Mouse (Mus musculus): ENCODE results near the gene Plk1. TPM values are rescaled to one million over a fixed set of nuclear protein-coding genes. Genes with fewer than 3 reads are reported as not detected.

The Plk1 gene
- polyA plus RNA-seq (2016; fragmentation: Nextera tagmentation; extraction: Ambion mirVana) = 247 and 262 TPM in 2 replicates

DNA sequence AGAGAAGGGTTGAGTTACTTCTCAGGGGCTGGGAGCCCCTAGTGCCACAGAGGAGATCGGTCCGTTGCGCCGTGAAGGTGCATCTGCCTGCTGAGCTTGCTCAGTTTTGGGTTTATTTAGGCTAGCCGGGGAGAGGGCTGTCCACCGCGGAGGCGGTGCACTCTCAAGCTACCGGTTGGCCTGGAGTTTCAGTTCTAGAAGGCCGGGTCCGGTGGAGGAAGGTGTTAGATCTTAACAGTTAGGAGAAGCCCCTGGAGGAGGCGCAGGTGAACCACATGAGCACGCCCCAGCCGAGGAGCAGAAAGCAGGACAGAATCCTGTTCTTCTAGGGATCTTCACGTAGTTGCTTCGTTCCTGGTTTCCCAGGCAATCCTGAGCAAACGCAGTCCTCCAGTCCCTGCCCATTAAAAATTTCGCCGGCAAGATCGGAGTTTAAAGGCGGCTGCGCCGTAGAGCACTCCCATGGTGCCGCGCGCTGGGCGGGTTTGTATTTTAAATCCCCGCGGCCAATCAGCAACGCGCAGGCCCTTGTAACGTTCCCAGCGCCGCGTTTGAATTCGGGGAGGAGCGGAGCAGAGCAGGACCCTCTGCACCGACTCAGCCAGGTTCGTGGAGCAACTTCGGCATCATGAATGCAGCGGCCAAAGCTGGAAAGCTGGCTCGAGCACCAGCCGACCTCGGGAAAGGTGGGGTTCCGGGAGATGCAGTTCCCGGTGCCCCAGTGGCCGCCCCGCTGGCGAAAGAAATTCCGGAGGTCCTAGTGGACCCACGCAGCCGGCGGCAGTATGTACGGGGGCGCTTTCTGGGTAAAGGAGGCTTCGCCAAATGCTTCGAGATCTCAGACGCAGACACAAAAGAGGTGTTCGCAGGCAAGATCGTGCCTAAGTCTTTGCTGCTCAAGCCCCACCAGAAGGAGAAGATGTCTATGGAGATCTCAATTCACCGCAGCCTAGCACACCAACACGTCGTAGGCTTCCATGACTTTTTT is at the start of gene Plk1:
Gene Plk1 (plus strand): TSS at position 525 of the 988 bp plus-strand sequence.
- Histone ChIP-seq H3K27ac (peak within 1 kb of the TSS; percentile 94), H3K9me3 (no peaks in the 10 kb centered on the region), H3K4me3 (peak within 1 kb of the TSS; percentile 84), H3K36me3 (replicated peaks) (peaks cover 39% of the 10 kb centered on the region), H3K4me1 (peaks cover 48% of the 10 kb centered on the region), H3K27me3 (ENCODE audit: poor library complexity, severe bottlenecking) (no peaks in the 10 kb centered on the region)
- under 1% methylated on average over 63 of the region's 63 CpGs for WGBS
- DNase-seq (ENCODE audit: extremely low spot score, low spot score) = peak; percentile 92

DNA sequence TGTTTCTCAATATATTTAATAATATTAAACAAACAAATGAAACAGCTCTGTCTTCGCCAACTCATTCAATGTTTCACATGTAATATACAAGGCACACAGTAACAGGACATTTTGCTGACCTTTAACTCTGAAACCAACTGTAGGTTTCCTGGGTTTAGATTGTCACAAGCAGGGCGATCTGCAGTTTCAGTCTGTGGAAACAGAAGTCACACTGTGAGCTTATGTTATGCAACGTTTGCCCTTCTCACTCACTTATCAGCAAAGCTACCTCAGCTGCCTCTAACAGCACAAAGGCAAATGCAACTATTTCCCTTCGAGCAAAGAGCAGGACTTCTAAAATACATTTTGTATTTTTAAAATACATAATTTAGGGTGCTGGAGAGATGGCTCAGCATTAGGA is 35.7 kb upstream of the Plk1 start:
- Histone ChIP-seq H3K36me3 (replicated peaks) (peaks cover 95% of the 10 kb centered on the region), H3K4me3 (no peak overlapping the region), H3K27me3 (ENCODE audit: poor library complexity, severe bottlenecking) (no peaks in the 10 kb centered on the region), H3K4me1 (no peaks in the 10 kb centered on the region), H3K27ac (no peak overlapping the region), H3K9me3 (no peaks in the 10 kb centered on the region)
- WGBS = 85% methylated on average over 4 of the region's 4 CpGs
- no peak for DNase-seq (ENCODE audit: extremely low spot score, low spot score)

DNA sequence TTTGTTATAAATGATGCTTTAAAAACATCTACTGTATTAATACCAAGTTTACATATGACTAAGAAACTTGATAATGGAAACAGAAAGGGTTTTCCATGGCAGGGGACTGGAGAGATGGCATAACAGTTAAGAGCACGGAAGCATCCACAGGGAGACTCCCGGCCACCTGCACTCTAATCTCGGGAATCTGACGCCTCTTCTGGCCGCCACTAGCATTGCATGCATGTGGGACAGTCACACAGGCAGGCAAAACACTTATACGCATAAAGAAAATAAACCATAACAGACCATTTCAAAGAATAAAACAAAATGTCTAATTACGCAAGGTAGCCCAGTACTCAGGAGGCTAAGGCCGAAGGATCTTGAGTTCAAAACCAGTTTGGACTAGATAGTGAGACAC is 33.6 kb upstream of the Plk1 start:
- no peak for DNase-seq (ENCODE audit: extremely low spot score, low spot score)
- Histone ChIP-seq H3K27me3 (ENCODE audit: poor library complexity, severe bottlenecking) (no peaks in the 10 kb centered on the region), H3K36me3 (replicated peaks) (peaks cover 92% of the 10 kb centered on the region), H3K9me3 (no peaks in the 10 kb centered on the region), H3K4me1 (no peaks in the 10 kb centered on the region), H3K4me3 (no peak overlapping the region), H3K27ac (no peak overlapping the region)
- 80% methylated on average over 8 of the region's 8 CpGs for WGBS

DNA sequence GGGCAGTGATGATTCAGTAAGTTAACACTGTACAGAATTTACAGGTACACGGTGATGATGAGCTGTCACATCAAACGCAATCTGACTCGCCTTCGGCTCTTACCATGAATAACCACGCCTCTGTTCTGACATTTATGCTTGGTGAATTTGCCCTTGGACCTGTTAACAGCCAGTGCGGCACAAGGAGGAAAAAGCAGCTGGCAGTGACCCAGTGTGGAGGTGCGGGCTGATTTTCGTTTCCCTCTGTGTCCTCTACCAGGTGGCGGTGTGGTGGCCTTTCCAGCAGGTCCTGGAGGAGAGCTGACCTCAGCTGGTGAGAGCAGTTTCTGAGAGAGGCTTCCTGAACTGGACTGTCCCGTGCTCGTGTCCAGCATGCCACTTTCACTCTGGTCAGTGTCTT is 32.3 kb upstream of the Plk1 start:
- peaks cover 10% of the 10 kb centered on the region for H3K4me1 ChIP-seq
- no peaks in the 10 kb centered on the region for H3K9me3 ChIP-seq
- H3K27me3 ChIP-seq (ENCODE audit: poor library complexity, severe bottlenecking) = no peaks in the 10 kb centered on the region
- no peak overlapping the region for H3K4me3 ChIP-seq
- no peak overlapping the region for H3K27ac ChIP-seq
- WGBS = 95% methylated on average over 11 of the region's 11 CpGs
- DNase-seq (ENCODE audit: extremely low spot score, low spot score) = no peak
- H3K36me3 ChIP-seq (replicated peaks) = peaks cover 79% of the 10 kb centered on the region

DNA sequence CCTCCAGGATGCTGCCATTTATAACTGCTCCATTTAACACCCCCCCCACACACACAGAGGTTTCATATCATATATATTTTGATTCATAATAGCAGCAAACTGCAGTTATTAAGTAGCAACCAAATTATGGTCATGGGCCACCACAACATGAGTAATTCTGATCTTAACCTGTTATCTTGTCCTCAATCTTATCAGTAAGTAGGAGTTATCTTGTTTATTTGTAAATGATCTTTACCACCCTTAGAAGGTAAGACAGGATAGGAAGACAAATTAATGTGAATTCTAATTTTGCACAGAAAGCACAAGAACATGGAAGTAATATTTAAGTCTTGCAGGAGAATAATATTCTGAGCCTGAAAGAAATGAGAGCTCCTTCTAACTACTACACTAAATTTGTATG is 27.4 kb upstream of the Plk1 start:
- no peak for DNase-seq (ENCODE audit: extremely low spot score, low spot score)
- Histone ChIP-seq H3K27me3 (ENCODE audit: poor library complexity, severe bottlenecking) (no peaks in the 10 kb centered on the region), H3K9me3 (no peaks in the 10 kb centered on the region), H3K27ac (peak overlapping the region; percentile 93; the same call in 1 of the 2 replicates), H3K4me3 (peak overlapping the region; percentile 93), H3K4me1 (peaks cover 20% of the 10 kb centered on the region), H3K36me3 (replicated peaks) (peaks cover 57% of the 10 kb centered on the region)

DNA sequence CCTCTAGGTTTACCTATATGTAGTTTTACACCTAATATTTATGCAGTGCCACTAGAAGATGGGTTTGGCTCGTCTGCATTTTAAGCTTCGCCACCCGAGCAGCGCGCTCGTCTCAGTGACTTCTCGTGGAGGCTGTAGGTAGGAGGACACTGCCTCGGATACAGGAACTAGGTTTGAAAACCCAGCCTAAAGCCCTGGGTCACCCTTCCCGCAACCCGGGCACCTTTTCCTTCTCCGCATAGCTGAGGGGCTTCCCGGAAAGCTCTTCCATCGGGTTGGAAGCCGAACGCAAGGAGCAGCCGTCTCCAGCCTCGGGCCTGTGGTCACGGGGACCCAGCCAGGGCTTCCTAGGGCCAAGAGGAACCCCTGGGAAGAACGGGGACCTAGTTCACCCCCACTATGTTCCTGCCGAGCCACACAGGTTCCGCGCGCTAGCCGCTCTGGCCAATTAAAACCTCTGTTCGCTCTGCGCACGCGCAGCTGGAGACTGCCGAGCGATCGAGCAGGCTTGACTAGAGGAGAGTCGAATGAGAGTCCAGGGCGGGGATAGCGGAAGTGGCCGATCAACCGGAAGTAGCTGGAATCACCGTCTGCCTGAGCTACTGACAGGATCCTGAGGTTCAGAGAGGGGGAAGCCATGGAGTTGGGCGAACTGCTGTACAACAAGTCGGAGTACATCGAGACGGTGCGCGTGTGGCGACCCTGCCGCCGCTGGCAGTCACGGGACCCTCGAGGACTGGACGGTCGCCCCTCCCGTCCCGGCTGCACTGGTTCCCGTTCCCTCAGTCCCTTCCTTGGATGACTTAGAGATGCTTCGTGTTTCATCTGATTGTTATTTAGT is 26.5 kb upstream of the Plk1 start, which contains the start of the genes Palb2 and Dctn5:
Gene Palb2 (minus strand): TSS at position 489 of the 841 bp plus-strand sequence.
Gene Dctn5 (plus strand): TSS at position 545 of the 841 bp plus-strand sequence.
- Histone ChIP-seq H3K9me3 (no peaks in the 10 kb centered on the region), H3K27me3 (ENCODE audit: poor library complexity, severe bottlenecking) (no peaks in the 10 kb centered on the region), H3K4me1 (peaks cover 20% of the 10 kb centered on the region), H3K27ac (peak within 1 kb of the TSS; percentile 93), H3K4me3 (peak within 1 kb of the TSS; percentile 93), H3K36me3 (replicated peaks) (peaks cover 57% of the 10 kb centered on the region)
- peak; percentile 99 for DNase-seq (ENCODE audit: extremely low spot score, low spot score)
- under 1% methylated on average over 54 of the region's 54 CpGs for WGBS

DNA sequence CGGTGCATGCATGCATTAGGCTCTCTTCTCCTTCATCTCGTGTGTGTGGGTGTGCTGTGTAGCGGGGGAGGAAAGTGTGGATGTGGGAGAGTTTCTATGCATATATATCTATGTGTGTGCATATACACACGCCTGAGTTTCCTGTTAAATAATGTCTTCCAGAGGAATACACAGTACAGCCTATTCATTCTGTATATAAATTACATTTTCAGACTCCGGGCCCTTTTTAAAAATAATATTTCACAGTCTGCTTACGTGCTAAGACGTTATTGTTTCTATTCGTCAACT is 26.0 kb upstream of the Plk1 start:
- Histone ChIP-seq H3K4me3 (peak overlapping the region; percentile 93), H3K4me1 (peaks cover 20% of the 10 kb centered on the region), H3K27ac (peak overlapping the region; percentile 93), H3K36me3 (replicated peaks) (peaks cover 57% of the 10 kb centered on the region), H3K9me3 (no peaks in the 10 kb centered on the region), H3K27me3 (ENCODE audit: poor library complexity, severe bottlenecking) (no peaks in the 10 kb centered on the region)
- 22% methylated on average over 8 of the region's 8 CpGs for WGBS
- DNase-seq (ENCODE audit: extremely low spot score, low spot score) = no peak

DNA sequence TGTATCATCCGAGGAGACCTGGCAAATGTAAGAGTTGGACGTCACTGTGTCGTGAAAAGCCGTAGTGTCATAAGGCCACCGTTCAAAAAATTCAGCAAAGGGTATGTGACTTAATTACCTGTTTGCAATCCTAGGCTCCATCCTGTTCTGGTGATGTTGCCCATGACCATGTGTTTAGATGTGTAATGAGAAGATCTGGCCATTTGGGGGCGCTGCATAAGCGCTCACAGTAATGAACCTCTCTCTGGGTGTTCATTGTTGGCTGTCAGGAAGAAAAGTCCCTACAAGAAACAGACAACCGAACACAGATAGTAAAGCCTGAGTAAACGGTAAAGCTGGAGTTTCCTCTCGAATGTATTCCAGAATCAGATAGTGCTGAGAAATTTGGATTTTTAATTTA is 24.2 kb upstream of the Plk1 start:
- WGBS = 75% methylated on average over 10 of the region's 10 CpGs
- peaks cover 58% of the 10 kb centered on the region for H3K36me3 ChIP-seq (replicated peaks)

DNA sequence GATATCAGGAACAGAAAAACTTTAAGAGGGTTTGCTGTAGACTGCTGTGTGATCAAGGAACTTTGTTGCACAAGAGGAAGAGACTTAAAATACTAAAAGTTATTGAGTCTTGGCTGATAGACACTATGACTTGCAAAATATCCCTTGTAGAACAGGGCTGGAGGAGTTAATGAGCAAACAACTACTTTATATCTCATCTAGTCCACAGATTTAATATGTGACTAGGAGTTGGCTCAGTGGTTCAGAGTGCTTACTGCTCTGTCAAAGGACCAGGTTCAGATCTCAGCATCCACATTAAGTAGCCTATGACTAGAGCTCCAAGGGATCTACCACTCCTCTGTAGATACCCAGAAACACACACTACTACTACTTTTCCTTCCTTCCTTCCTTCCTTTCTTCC is 22.2 kb upstream of the Plk1 start:
- DNase-seq (ENCODE audit: extremely low spot score, low spot score) = no peak
- Histone ChIP-seq H3K27me3 (ENCODE audit: poor library complexity, severe bottlenecking) (no peaks in the 10 kb centered on the region), H3K4me3 (no peak overlapping the region), H3K27ac (no peak overlapping the region), H3K4me1 (peaks cover 9% of the 10 kb centered on the region), H3K9me3 (no peaks in the 10 kb centered on the region), H3K36me3 (replicated peaks) (peaks cover 78% of the 10 kb centered on the region)

More for the DNA sequence above, 24.2 kb upstream of the Plk1 start:
- Histone ChIP-seq H3K27me3 (ENCODE audit: poor library complexity, severe bottlenecking) (no peaks in the 10 kb centered on the region), H3K4me1 (peaks cover 20% of the 10 kb centered on the region), H3K9me3 (no peaks in the 10 kb centered on the region), H3K27ac (no peak overlapping the region), H3K4me3 (no peak overlapping the region)
- no peak for DNase-seq (ENCODE audit: extremely low spot score, low spot score)

DNA sequence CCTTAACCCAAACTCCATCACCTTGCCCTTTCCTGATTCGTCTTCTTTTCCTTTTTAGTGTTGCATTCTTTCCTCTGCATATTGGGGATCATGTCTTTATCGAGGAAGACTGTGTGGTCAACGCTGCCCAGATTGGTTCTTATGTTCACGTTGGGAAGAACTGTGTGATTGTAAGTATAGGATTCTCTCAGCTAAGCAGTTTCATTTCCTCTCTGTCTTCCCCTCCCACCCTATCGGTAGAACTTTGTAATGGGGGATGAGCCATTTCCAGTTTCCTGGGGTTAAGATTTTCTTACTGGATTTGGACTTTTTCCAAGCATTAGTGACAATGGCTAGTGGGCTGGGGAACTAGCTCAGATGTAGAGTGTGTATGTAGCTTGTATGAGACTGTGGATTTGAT is 21.0 kb upstream of the Plk1 start:
- Histone ChIP-seq H3K27ac (no peak overlapping the region), H3K27me3 (ENCODE audit: poor library complexity, severe bottlenecking) (no peaks in the 10 kb centered on the region), H3K4me3 (no peak overlapping the region), H3K36me3 (replicated peaks) (peaks cover 89% of the 10 kb centered on the region), H3K9me3 (no peaks in the 10 kb centered on the region), H3K4me1 (peaks cover 7% of the 10 kb centered on the region)
- 96% methylated on average over 5 of the region's 5 CpGs for WGBS
- no peak for DNase-seq (ENCODE audit: extremely low spot score, low spot score)

DNA sequence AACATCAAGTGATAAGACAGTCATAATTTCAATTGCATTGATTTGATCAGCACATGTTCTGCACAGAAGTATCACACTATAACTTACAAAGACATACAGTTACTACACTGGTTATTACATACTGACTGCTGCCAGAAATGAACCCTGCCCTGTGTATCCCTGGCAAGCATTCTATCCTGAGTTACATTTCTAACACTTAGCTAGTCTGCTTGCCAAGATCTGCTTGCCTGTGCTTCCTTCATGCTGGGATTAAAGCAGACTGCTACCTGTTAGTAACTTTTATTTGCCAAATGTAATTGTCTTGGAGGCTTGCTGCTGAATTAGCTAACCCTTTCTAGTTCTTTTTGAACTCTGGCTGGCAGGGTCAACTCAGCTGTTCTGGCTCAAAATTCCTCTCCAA is 18.2 kb upstream of the Plk1 start:
- no peak overlapping the region for H3K27ac ChIP-seq
- DNase-seq (ENCODE audit: extremely low spot score, low spot score) = no peak
- H3K9me3 ChIP-seq = no peaks in the 10 kb centered on the region
- H3K36me3 ChIP-seq (replicated peaks) = peaks cover 98% of the 10 kb centered on the region
- H3K4me3 ChIP-seq = no peak overlapping the region
- no peaks in the 10 kb centered on the region for H3K4me1 ChIP-seq
- H3K27me3 ChIP-seq (ENCODE audit: poor library complexity, severe bottlenecking) = no peaks in the 10 kb centered on the region

DNA sequence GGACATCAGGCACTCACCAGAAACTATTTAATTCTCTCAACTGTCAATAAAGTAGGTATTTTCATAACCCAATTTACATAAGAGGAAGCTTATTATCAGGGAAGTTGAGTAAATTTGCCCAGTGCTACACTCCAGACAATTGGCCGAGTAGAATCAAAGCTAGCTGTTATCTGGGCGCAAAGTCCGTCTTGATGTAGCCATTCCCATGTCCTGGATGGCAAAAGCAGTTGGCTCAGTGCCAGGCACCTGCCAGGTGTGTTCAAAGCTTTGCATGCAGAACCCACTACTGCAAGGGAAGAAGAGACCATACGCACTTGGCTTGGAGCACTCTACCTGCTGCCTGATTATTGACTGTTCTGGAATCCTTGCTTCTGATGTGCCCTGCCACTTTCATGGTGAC is 6.8 kb upstream of the Plk1 start:
- H3K4me1 ChIP-seq = peaks cover 4% of the 10 kb centered on the region
- WGBS = 96% methylated on average over 4 of the region's 4 CpGs
- no peak for DNase-seq (ENCODE audit: extremely low spot score, low spot score)
- H3K36me3 ChIP-seq (replicated peaks) = peaks cover 37% of the 10 kb centered on the region
- H3K4me3 ChIP-seq = no peak overlapping the region
- no peak overlapping the region for H3K27ac ChIP-seq
- no peaks in the 10 kb centered on the region for H3K27me3 ChIP-seq (ENCODE audit: poor library complexity, severe bottlenecking)
- H3K9me3 ChIP-seq = no peaks in the 10 kb centered on the region

DNA sequence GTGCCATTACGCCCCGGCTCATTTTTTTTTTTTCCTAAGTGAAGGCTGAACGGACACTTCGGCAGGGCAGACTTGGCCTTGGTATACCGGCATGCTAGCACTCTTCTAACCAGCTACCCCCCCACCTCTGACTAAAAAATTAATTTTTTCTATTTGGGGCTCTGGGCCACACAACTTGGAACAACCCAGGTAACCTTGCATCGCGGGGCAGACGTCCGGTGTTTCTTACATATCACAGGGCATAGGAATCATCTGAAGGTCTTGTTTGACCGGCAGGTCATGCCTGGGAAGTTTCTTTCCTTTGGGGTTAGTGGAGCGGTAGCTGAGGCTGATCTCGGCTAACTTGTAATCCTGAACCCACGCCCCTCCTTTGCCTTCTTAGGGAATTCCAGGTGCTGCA is 751 bp upstream of the Plk1 start:
- Histone ChIP-seq H3K4me3 (peak overlapping the region; percentile 84), H3K4me1 (peaks cover 48% of the 10 kb centered on the region), H3K27ac (peak overlapping the region; percentile 94), H3K9me3 (no peaks in the 10 kb centered on the region), H3K36me3 (replicated peaks) (peaks cover 34% of the 10 kb centered on the region), H3K27me3 (ENCODE audit: poor library complexity, severe bottlenecking) (no peaks in the 10 kb centered on the region)
- no peak for DNase-seq (ENCODE audit: extremely low spot score, low spot score)
- 8% methylated on average over 13 of the region's 13 CpGs for WGBS
